Mouse (Mus musculus) stomach, embryonic 16.5 days (tissue): ENCODE results near the gene Ppm1h. TPM values are rescaled to one million over a fixed set of nuclear protein-coding genes. Genes with fewer than 3 reads are reported as not detected.

Experiments used
- ATAC-seq: fragments of 200-750 bp; cut with Nextera tagmentation; 2 replicates; pipeline ENCODE4 v1.8.0; 2017; ENCODE audit warnings: moderate number of reproducible peaks, moderate TSS enrichment; ENCODE audit not compliant: insufficient read depth, low FRiP score
- H3K27ac ChIP-seq: fragments of 300-500 bp; sonication (generic); 2 replicates; pipeline ENCODE4 v1.5.1; 2014; ENCODE audit warnings: low read length
- H3K27me3 ChIP-seq: fragments of 300-500 bp; sonication (generic); 2 replicates; pipeline ENCODE4 v1.6.1; 2014; ENCODE audit warnings: low read length, control low read depth, mixed read lengths; ENCODE audit not compliant: control insufficient read depth, insufficient read depth
- H3K36me3 ChIP-seq: fragments of 300-500 bp; sonication (generic); 2 replicates; pipeline ENCODE4 v1.6.1; 2014; ENCODE audit warnings: low read length; ENCODE audit not compliant: control insufficient read depth, insufficient read depth
- H3K4me1 ChIP-seq: fragments of 300-500 bp; sonication (generic); 2 replicates; pipeline ENCODE4 v1.6.1; 2014; ENCODE audit warnings: low read length, control low read depth, mixed read lengths; ENCODE audit not compliant: control insufficient read depth, insufficient read depth
- H3K4me2 ChIP-seq: fragments of 300-500 bp; sonication (generic); 2 replicates; pipeline ENCODE4 v1.6.1; 2014; ENCODE audit warnings: low read depth, low read length, mixed read lengths
- H3K4me3 ChIP-seq: fragments of 300-500 bp; sonication (generic); replicated peaks from 2 replicates; pipeline ENCODE4 v1.5.1; 2014; ENCODE audit warnings: mild to moderate bottlenecking, low read length
- H3K9ac ChIP-seq: fragments of 300-500 bp; sonication (generic); 2 replicates; pipeline ENCODE4 v1.6.1; 2014; ENCODE audit warnings: low read length
- H3K9me3 ChIP-seq: fragments of 300-500 bp; sonication (generic); replicated peaks from 2 replicates; pipeline ENCODE4 v1.6.1; 2016; ENCODE audit warnings: low read length, control low read depth; ENCODE audit not compliant: control insufficient read depth
- WGBS: fragments of 180-500 bp; shearing (Covaris S2); extraction: QIAGEN DNeasy Blood & Tissue Kit; methylation state at CpG from one replicate; pipeline ENCODE4 v1.1.7; 2014; 5-methylcytosine and 5-hydroxymethylcytosine counted together
- polyA plus RNA-seq: library from polyadenylated mRNA; unstranded; fragments of >200 nt; fragmentation: Nextera tagmentation; extraction: Ambion mirVana; gene quantifications from 2 replicates; pipeline ENCODE4 v1.2.1, GENCODE M21; 2015

The Ppm1h gene
- polyA plus RNA-seq, 1 experiment from 2014 or later: 10.3 TPM

GRCm38 (mm10) chr10:122909406-122910032, 231.0 kb downstream of the Ppm1h start:
- Histone ChIP-seq H3K4me3 (no peak overlapping the region), H3K4me1 (peaks cover 27% of the 10 kb centered on the region), H3K4me2 (no peak overlapping the region), H3K9ac (no peak overlapping the region), H3K36me3 (no peaks in the 10 kb centered on the region), H3K27ac (no peak overlapping the region), H3K9me3 (no peaks in the 10 kb centered on the region), H3K27me3 (no peaks in the 10 kb centered on the region)
- WGBS: 80% methylated on average over 9 of the region's 9 CpGs
- ATAC-seq: no peak

- Histone ChIP-seq H3K27me3 (no peaks in the 10 kb centered on the region), H3K36me3 (no peaks in the 10 kb centered on the region), H3K9me3 (no peaks in the 10 kb centered on the region), H3K4me1 (peaks cover 30% of the 10 kb centered on the region), H3K9ac (0 out of 2 replicates have a peak overlapping the region, but pooled peaks have one; percentile 9), H3K4me3 (no peak overlapping the region), H3K4me2 (no peak overlapping the region), H3K27ac (peak overlapping the region; percentile 98)
- 50% methylated on average over 8 of the region's 8 CpGs for WGBS
- no peak for ATAC-seq
These were observed 232.2 kb downstream of the Ppm1h start for GRCm38 (mm10) chr10:122910798-122911225.

GRCm38 (mm10) chr10:122911668-122912067, 233.1 kb downstream of the Ppm1h start:
- peak; percentile 45 for ATAC-seq
- H3K27ac ChIP-seq: peak overlapping the region; percentile 98
- 0 out of 2 replicates have a peak overlapping the region, but pooled peaks have one; percentile 4 for H3K4me3 ChIP-seq
- peak overlapping the region; percentile 52; the same call in 1 of the 2 replicates for H3K9ac ChIP-seq
- H3K36me3 ChIP-seq: no peaks in the 10 kb centered on the region
- H3K9me3 ChIP-seq: no peaks in the 10 kb centered on the region
- H3K4me1 ChIP-seq: peaks cover 31% of the 10 kb centered on the region
- 39% methylated on average over 8 of the region's 8 CpGs for WGBS
- H3K27me3 ChIP-seq: no peaks in the 10 kb centered on the region
- peak overlapping the region; percentile 32 for H3K4me2 ChIP-seq

DNA sequence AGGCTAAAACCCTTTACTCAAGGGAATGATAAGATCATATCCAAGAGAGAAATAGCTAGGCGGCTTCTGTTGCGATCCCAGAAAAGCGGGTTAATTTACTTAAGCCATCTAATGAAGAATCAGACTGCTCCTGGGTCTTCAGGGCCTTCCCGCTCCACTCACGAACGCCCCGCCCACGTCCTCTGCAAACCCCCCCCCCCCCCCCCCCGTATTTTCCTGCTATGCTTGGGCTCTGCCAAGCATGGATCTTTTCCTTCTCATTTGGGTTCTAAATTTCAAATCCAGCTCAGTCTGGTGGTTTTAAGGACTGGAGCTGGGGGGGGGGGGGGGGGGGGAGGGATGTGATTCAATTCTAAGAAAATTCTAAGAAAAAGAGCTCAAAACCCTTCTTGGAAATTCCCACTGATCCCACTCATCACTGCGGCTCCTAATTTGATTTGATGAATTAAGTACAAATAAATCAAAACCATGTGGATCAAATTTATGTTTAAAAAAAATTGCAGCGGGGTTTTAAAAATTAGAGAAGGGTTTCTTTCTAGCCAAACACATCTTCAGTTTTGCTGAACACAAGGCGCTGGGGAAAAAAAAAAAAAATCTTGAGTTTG, 233.6 kb downstream of the Ppm1h start:
- Histone ChIP-seq H3K27me3 (no peaks in the 10 kb centered on the region), H3K9me3 (no peaks in the 10 kb centered on the region), H3K36me3 (no peaks in the 10 kb centered on the region), H3K4me1 (peaks cover 31% of the 10 kb centered on the region), H3K4me3 (peak overlapping the region; percentile 22; the same call in 1 of the 2 replicates), H3K9ac (peak overlapping the region; percentile 68), H3K27ac (peak overlapping the region; percentile 98), H3K4me2 (peak overlapping the region; percentile 44)
- WGBS: 24% methylated on average over 12 of the region's 12 CpGs
- ATAC-seq: peak; percentile 31; the same call in 1 of the 2 replicates

DNA sequence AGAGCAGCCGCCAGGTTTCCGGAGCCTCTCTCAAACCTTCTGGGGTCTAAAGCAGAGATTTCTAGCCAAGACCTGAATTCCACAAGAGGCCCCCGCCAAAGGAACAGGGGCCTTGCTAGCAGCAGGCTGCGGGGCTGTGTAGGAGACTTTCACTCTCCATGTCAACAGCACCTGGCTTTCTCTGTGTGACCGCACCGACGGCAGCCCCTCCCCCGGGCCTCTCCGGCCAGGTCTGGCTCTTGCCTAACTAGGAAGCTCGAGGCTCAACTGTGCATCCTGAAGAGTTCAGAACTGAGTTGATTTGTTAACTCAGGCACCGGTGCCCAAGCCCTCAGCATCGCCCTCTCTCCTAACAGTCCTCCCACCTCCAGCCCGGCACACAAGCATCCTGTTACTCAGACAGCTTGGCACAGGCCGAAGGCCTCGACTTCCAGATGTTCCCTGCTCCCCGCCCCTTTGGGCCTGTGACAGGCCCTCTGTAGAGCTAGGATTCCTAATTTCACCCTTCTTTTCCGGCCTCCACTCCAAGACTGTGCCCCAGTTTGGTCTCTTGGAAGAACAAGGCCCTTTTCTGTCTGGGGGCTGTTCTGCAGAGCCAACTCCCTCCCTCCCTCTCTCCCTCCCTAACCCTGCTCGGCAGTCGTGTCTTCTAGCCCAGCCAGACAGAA, 234.3 kb downstream of the Ppm1h start:
- no peaks in the 10 kb centered on the region for H3K9me3 ChIP-seq
- peak overlapping the region; percentile 68 for H3K9ac ChIP-seq
- no peaks in the 10 kb centered on the region for H3K27me3 ChIP-seq
- peaks cover 31% of the 10 kb centered on the region for H3K4me1 ChIP-seq
- 13% methylated on average over 19 of the region's 19 CpGs for WGBS
- H3K4me3 ChIP-seq: peak overlapping the region; percentile 22
- H3K36me3 ChIP-seq: no peaks in the 10 kb centered on the region
- ATAC-seq: peak; percentile 87
- peak overlapping the region; percentile 98 for H3K27ac ChIP-seq
- peak overlapping the region; percentile 44 for H3K4me2 ChIP-seq

GRCm38 (mm10) chr10:122913393-122913792, 234.8 kb downstream of the Ppm1h start:
- peak overlapping the region; percentile 50 for H3K9ac ChIP-seq
- peaks cover 31% of the 10 kb centered on the region for H3K4me1 ChIP-seq
- H3K4me3 ChIP-seq: no peak overlapping the region
- H3K27ac ChIP-seq: peak overlapping the region; percentile 98
- no peaks in the 10 kb centered on the region for H3K36me3 ChIP-seq
- 39% methylated on average over 11 of the region's 11 CpGs for WGBS
- H3K27me3 ChIP-seq: no peaks in the 10 kb centered on the region
- 0 out of 2 replicates have a peak overlapping the region, but pooled peaks have one; percentile 44 for H3K4me2 ChIP-seq
- H3K9me3 ChIP-seq: no peaks in the 10 kb centered on the region
- ATAC-seq: no peak

DNA sequence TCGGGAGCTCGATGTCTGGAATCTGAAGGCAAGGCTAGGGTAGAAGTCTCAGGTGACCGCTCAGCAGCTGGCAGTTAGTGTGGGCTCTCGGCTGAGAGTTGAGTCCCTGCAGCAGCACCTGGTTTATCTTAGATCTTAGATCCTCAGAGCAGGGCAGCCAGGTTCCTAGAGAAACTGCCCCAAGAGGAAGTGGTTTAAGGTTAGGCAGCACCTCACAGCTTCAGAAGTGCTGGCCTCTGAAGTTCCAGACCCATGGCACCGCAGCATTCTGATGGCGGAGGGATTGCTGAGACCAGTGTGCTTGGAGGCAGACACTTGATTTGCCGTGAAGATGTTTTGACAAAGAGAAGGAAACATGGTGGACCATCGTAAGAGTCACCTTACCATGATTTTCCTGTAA, 237.3 kb downstream of the Ppm1h start:
- no peak overlapping the region for H3K27ac ChIP-seq

DNA sequence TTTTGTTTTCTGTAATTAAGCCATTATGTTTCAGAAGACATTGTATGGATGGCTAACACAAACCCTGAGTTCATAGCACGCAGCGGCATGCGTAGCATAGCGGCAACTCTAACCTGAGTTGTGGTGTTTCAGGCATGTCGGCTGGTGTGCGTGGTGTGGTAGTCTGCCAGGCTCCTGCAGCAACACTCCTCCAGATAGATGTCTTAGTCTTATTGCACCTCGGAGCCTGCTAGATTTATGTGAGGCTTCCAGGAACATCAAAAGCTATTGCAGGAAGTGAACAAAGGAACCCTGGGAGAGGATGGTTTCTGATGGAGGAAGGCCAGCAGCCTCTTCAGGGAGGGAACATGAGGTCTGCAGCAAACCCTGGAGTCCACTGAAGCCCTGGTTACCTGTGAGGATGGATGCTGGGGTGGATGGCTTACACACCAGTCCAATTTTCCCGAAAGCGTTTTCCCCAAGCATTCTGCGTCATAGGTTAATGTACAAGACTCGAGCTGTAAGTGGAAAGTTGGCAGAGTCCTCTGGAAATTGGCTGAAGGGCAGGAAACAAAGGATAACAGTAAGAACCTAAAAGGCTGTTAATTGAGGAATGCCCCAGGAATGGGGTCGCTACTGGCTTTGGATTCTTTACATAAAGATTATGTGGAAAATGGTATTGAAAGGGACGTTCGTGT, 239.2 kb downstream of the Ppm1h start:
- Histone ChIP-seq H3K36me3 (no peaks in the 10 kb centered on the region), H3K27ac (peak overlapping the region; percentile 48), H3K4me3 (no peak overlapping the region), H3K9ac (no peak overlapping the region), H3K4me2 (no peak overlapping the region), H3K27me3 (no peaks in the 10 kb centered on the region), H3K4me1 (peaks cover 13% of the 10 kb centered on the region; the same call in 1 of the 2 replicates), H3K9me3 (no peaks in the 10 kb centered on the region)
- ATAC-seq: no peak
- 78% methylated on average over 14 of the region's 14 CpGs for WGBS

More for the DNA sequence above, 237.3 kb downstream of the Ppm1h start:
- no peaks in the 10 kb centered on the region for H3K36me3 ChIP-seq
- H3K4me3 ChIP-seq: no peak overlapping the region
- ATAC-seq: no peak
- no peaks in the 10 kb centered on the region for H3K27me3 ChIP-seq
- no peak overlapping the region for H3K4me2 ChIP-seq
- H3K9ac ChIP-seq: no peak overlapping the region
- no peaks in the 10 kb centered on the region for H3K9me3 ChIP-seq
- WGBS: 73% methylated on average over 8 of the region's 8 CpGs
- H3K4me1 ChIP-seq: peaks cover 29% of the 10 kb centered on the region
